Mouse (Mus musculus) forelimb bud, embryonic 11.5 days (tissue): Measurements from ENCODE around the gene Ddo.
A peak's percentile ranks its signal among the peaks of the same experiment; 100 is the strongest.

ENCODE experiments used
- DNase-seq: peaks from one replicate; pipeline ENCODE4 v3.0.0-alpha.2; 2012; ENCODE audit warnings: low read depth, low spot score

Ddo gene

DNA sequence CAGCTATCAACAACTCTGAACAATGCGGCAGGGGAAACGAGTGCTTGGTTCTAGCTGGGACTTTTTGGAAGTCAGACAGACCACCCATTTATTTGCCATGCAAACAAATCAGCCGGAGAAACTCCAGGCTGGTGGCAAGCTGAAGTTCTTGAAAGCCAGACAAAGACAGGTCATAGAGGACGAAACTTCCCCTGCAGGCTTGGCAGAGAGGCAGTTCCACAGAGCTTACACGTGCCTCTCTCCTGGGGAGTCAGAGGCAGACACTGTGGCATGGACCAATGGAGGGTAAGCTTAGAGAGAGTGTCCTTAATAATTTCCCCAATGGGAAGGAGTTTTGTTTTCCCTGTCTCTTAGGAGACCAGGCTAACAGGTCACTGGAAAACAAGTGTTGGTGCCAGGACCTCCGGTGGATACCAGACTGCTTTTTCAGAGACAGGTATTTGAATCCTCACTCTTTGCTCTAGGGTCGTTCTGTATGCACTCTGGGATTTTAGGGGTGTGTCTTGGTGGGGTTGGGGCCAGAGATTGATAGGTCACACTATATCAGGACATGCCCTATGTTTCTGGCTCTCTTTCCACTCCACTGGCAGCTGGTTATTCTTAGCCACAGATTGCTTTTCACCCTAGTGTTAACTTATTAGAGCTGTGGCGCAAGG, at the start of gene Ddo:
Ddo (plus strand) TSS at position 356 of the 656 bp plus-strand sequence.
- no peak for DNase-seq

- peak; percentile 35 for DNase-seq
Observed at GRCm38 (mm10) chr10:40583584-40584255, 46.1 kb upstream of the Ddo start.

- no peak for DNase-seq
Observed at GRCm38 (mm10) chr10:40592186-40592585, 37.6 kb upstream of the Ddo start.

DNA sequence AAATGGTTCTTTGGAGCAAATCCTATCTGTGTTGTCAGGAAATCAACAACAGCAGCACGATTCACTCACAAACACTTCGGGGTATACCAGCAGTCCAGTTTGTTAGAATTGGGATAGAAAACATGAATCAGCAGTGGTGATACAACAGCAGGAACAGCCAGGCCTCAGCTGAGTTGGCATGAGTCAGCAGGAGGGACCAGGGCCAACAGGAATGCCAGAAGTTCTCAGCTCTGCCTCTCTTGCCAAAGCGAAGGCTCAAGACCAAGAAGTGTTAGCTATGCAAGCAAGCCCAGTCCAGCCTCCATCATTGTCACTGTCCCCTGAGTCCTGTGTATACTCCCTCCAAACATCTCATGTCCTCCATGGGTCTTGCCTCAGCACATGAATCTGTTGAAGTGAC, 32.6 kb upstream of the Ddo start:
- no peak for DNase-seq

DNA sequence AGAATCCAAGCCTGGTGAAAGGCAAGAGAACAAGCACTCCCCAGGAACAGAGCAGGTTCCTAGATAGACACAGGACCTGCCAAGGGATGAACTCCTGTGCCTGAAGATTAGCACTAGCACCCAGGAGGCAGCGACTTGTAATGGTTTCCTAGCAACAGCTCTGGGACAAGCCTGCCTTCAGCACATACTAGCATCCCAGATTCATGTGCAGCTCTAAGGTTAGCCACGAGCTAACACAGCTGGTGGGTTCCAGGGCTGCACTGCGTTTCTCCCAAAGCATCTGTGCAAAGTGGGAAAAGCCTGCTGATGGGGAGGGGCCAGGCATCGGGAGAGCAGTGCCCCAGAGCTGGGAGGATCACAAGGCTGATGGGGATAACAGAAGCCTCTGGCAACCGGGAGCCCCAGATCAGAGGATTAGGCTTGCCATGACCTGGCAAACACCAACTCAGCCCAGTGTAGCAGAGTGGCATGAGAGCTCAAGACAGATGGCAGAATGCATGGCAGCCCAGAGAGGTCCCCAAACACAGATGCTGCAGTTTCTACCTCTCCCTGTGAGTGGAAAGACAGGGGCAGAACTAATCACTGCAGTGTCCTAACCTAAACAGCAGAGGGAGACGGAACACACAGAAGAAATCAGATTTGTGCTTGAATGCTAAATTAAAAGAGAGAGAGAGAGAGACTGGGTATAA, 25.0 kb upstream of the Ddo start:
- no peak for DNase-seq

DNA sequence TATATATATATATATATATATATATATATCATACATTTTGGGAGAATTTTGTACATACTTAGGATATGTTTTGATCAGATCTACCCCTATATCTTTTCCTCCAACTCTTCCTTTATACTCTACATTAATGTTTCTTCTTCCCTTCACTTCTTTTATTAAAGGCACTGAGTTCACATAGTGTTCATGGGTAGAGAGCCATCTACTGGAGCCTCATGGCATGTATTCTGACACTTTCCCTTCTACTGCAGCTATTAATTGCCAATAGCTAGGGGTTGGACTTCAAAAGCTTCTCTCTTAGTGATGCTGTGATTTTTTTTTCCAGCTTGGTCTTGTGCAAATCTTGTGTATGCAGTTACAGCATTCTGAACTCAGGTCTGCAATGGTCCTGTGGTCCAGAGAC, 11.8 kb upstream of the Ddo start:
- DNase-seq, result no peak

GRCm38 (mm10) chr10:40619760-40620159, 10.1 kb upstream of the Ddo start:
- DNase-seq, result no peak

GRCm38 (mm10) chr10:40629140-40629539, 671 bp upstream of the Ddo start:
- DNase-seq, result peak; percentile 35

GRCm38 (mm10) chr10:40630457-40630856, 646 bp downstream of the Ddo start:
- no peak for DNase-seq

DNA sequence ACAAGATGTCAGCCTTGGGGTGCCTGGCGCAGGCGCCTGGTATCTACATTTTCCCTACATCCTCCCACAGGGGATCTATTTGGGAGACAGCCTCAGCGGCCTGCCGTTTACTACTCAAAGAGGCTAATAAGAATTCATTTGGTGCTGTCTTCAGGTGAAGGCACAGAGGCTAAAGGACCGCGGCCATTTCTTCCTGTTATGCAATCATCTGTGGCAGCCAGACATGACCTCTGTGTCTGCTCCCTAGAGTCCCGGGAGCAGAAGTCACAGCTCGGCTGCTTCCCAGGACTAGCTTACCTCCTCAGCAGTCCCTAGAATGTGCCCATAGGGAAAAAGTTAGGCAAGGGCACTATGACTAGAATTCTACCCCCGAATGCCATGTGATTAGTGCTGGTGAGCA, 1.1 kb downstream of the Ddo start:
- DNase-seq, result no peak

GRCm38 (mm10) chr10:40632087-40632486, 2.3 kb downstream of the Ddo start:
- no peak for DNase-seq

- DNase-seq, result peak; percentile 29
Observed at GRCm38 (mm10) chr10:40637331-40637730, 7.5 kb downstream of the Ddo start.

- no peak for DNase-seq
Observed at GRCm38 (mm10) chr10:40638276-40638675, 8.5 kb downstream of the Ddo start.

DNA sequence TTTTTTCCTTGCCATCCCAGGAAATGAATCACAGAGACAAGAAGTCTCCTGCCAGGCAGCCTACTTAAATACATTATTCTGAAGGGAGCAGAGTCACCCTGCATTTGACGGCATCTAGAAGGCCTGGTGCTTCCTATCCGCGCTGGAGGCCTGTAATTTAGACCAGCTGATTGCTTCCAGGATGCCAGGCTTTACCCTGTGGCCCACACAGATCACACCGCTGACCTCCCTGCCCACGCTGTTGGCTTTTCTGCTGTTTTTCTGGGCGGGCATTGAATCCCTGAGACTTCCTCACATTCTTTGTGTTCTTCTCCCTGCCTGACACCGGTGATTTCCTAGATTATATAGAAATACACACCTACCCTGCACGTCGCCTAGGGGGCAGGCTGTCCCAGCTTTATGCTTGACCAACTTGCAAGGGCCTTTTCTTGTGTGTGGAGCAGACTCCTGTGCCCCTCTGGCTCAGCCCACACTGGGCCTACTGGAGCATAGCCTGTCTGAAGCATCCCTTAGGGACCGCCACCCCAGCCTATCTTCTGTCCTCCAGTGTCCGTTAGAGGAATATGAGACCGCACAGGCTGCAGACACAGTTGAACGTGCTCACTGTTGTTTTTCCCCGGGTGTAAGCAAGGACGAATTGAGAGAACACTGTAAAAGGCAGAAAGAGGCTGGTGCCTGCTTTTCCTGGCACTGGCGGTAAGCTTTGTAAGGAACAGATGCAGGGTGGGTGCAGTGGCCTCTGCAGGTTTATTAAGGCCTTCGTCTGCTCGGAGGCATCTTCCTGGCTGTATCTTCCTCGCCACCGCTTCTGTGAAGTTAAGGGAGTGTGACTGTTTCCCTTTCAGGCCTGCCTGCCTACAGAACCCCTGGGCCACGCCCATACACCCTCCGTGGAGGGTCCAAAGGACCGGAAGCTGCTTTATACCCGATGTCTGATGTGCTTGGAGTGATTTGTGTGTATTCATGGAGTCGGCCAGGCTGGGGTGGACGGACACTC, 9.3 kb downstream of the Ddo start:
- no peak for DNase-seq

DNA sequence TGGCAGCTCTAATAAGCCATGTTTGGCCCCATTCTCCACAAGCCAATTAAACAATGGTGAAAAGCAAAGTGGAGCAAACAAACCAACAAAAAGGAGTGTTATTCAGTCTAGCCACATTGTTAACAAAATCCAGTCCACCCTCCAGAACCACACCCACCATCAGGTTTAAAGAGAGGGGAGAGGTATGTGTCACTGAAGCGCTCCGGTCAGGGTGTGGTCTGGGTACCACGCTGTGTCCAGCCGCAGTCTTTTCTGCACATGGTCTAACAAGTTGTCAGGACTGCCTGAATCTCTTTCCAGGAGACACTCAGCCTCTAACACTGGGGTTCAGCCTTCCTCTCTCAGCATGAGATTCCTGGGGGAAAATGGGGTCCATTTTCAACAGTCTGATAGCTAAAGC, 10.6 kb downstream of the Ddo start:
- no peak for DNase-seq

DNA sequence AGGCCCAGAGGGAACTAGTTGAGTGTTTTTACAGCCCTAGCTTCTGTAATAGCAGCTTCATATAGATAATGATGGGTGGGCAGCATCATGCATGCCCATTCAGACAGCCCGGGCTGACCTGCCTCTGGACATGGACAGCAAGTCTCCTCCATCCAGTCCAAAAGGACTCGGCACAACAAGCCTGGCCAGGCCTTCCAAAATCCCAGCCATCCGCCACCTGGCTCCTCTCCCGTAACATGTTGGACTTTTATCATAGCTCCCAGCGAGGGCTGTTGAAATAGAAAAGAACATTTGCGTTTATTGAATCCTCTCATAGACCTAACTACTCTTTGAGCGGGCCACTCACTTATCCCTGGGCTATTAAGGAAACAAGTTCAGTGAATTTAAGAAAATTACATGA, 12.1 kb downstream of the Ddo start:
- DNase-seq, result no peak

DNA sequence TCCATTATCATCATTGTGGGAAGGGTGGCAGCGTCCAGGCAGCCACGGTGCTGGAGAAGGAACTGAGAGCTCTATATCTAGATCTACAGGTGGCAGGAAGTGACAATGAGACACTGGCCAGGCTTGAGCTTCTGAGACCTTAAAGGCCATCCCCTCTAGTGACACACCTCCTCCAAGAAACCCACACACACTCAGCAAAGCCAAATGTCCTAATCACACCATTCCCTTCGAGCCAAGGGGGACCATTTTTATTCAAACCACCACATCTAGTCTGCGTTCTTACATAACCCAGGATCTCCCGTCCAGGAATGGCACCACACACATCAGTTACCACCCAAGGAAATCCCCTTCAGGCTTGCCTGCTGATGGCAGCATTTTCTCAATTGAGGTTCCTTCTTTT, 13.3 kb downstream of the Ddo start:
- DNase-seq, result no peak

DNA sequence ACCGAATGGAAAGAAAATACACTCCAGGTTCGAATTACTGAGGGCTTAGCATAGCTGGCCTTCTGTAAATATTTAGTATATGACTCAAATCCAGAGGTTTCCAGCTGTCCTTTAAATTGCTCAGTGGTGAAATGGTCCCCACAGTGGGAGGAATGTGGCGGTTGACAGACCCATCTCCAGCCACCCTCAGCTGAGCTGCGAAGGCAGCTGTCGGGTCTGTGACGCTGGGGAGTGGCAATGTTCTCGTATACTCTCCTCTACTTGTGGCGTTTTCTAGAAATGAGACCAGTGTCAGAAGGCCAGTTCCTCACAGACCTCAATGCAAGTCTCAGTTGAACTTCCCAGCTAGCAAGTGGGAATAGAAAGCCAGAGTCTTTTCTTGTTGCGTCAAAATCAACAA, 14.6 kb downstream of the Ddo start:
- no peak for DNase-seq

GRCm38 (mm10) chr10:40645346-40645745, 15.5 kb downstream of the Ddo start:
- no peak for DNase-seq

DNA sequence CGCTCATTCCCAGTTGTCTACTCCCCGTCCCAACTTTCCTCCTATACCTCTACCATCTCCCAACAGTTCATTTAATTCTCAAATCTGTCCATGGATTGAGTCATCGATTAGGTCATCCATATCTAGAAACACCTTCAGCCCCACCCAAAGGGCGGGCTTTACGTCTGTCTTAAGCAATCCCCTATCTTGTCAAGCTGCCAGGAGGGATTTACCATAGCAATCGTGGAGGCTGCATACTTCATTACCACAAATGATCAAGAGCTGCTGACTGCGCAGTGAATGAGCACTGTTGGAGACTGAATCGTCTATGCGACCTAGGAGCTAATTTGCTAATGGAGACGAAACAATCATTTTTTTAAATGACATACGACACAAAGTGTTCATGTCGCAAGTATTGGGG, 19.0 kb downstream of the Ddo start:
- DNase-seq, result no peak

DNA sequence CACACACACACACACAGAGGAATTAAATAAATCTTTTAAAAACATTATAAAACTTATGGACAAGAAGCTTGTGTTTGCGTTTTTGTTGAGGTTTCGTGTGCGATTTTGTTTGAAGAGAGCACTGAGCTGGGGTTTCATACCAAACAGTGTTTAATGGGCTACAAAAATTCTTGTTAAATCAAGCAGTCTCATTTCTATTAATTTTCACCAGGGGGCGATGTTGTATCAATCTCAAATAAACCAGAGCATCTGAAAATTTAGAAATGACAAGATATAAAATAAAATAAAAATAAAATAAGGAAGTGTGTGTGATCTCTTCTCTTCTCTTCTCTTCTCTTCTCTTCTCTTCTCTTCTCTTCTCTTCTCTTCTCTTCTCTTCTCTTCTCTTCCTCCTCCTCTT, 19.8 kb downstream of the Ddo start:
- DNase-seq, result peak; percentile 34

DNA sequence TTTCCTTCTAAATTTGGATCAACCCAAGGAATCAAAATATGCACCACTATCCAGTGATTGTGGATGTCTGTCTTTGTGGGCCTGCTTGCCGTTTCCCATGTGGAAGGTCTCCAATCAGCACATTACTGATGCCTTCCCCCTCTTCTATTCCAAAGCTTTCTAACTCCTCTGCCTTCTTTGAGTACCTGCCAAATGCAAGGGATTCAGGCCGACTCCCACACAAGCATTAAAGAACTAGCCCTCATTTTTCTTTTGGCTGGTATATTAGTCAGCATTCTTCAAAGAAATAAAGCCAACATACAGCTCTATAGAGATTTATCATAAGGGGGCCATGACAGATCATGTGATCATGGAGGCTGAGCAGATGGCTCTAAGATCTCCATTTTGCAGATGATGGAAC, 21.9 kb downstream of the Ddo start:
- DNase-seq, result no peak
